Mouse (Mus musculus): ENCODE results near the gene Drg1. TPM values are rescaled to one million over a fixed set of nuclear protein-coding genes. Genes with fewer than 3 reads are reported as not detected.

The Drg1 gene
- polyA plus RNA-seq, 1 experiment from 2014 or later: 194 TPM

- Histone ChIP-seq H3K4me3 (ENCODE audit: low read length) (no peak overlapping the region), H3K4me1 (ENCODE audit: control insufficient read depth, insufficient read depth, low read length) (0 out of 2 replicates have a peak, but pooled peaks cover 5% of the 10 kb centered on the region), H3K9ac (ENCODE audit: low read depth, low read length) (no peak overlapping the region), H3K27me3 (replicated peaks; ENCODE audit: control insufficient read depth, insufficient read depth, low read length) (no peaks in the 10 kb centered on the region), H3K27ac (ENCODE audit: low read length) (no peak overlapping the region), H3K36me3 (ENCODE audit: control insufficient read depth, insufficient read depth, low read length) (no peaks in the 10 kb centered on the region), H3K9me3 (ENCODE audit: control insufficient read depth, low read length) (peaks cover 9% of the 10 kb centered on the region; the same call in 1 of the 2 replicates), H3K4me2 (ENCODE audit: low read depth, low read length) (no peak overlapping the region)
- WGBS: 86% methylated on average over 6 of the region's 6 CpGs
- ATAC-seq: no peak
Measured at GRCm38 (mm10) chr11:3283645-3284044, 17.4 kb upstream of the Drg1 start.

GRCm38 (mm10) chr11:3282887-3283286 lies 16.7 kb upstream of the Drg1 start:
- Histone ChIP-seq H3K4me2 (ENCODE audit: low read depth, low read length) (no peak overlapping the region), H3K36me3 (ENCODE audit: control insufficient read depth, insufficient read depth, low read length) (no peaks in the 10 kb centered on the region), H3K9me3 (ENCODE audit: control insufficient read depth, low read length) (peaks cover 9% of the 10 kb centered on the region; the same call in 1 of the 2 replicates), H3K27me3 (replicated peaks; ENCODE audit: control insufficient read depth, insufficient read depth, low read length) (no peaks in the 10 kb centered on the region), H3K27ac (ENCODE audit: low read length) (no peak overlapping the region), H3K4me1 (ENCODE audit: control insufficient read depth, insufficient read depth, low read length) (0 out of 2 replicates have a peak, but pooled peaks cover 5% of the 10 kb centered on the region), H3K4me3 (ENCODE audit: low read length) (no peak overlapping the region), H3K9ac (ENCODE audit: low read depth, low read length) (no peak overlapping the region)
- no peak for ATAC-seq
- WGBS: 77% methylated on average over 6 of the region's 6 CpGs

DNA sequence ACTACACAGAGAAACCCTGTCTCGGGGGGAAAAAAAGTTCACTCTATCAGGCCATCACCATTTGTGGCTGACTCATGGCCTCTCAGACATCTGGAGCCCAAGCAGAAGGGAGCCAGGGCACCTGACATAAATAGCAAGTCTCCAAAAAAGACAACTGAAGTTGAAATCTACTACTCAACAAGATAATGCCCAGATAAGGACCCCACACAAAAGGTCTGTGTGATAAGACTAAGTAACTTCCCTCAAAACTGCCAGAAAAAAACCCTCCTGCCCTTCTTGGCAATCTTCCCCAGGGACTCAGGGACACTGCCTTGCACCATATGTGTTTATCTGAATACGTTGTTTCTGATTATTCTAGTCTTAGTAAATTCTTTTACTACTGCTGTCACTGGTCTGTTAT lies 13.5 kb upstream of the Drg1 start:
- H3K4me1 ChIP-seq (ENCODE audit: control insufficient read depth, insufficient read depth, low read length): no peaks in the 10 kb centered on the region
- H3K27ac ChIP-seq (ENCODE audit: low read length): no peak overlapping the region
- H3K9me3 ChIP-seq (ENCODE audit: control insufficient read depth, low read length): peaks cover 9% of the 10 kb centered on the region; the same call in 1 of the 2 replicates
- H3K27me3 ChIP-seq (replicated peaks; ENCODE audit: control insufficient read depth, insufficient read depth, low read length): no peaks in the 10 kb centered on the region
- 75% methylated on average over 2 of the region's 2 CpGs for WGBS
- no peak overlapping the region for H3K4me3 ChIP-seq (ENCODE audit: low read length)
- H3K9ac ChIP-seq (ENCODE audit: low read depth, low read length): no peak overlapping the region
- H3K4me2 ChIP-seq (ENCODE audit: low read depth, low read length): no peak overlapping the region
- H3K36me3 ChIP-seq (ENCODE audit: control insufficient read depth, insufficient read depth, low read length): no peaks in the 10 kb centered on the region
- no peak for ATAC-seq

GRCm38 (mm10) chr11:3278351-3278750 lies 12.1 kb upstream of the Drg1 start:
- no peak overlapping the region for H3K4me2 ChIP-seq (ENCODE audit: low read depth, low read length)
- H3K4me1 ChIP-seq (ENCODE audit: control insufficient read depth, insufficient read depth, low read length): no peaks in the 10 kb centered on the region
- H3K27ac ChIP-seq (ENCODE audit: low read length): no peak overlapping the region
- H3K4me3 ChIP-seq (ENCODE audit: low read length): no peak overlapping the region
- no peaks in the 10 kb centered on the region for H3K36me3 ChIP-seq (ENCODE audit: control insufficient read depth, insufficient read depth, low read length)
- 66% methylated on average over 5 of the region's 5 CpGs for WGBS
- peaks cover 9% of the 10 kb centered on the region; the same call in 1 of the 2 replicates for H3K9me3 ChIP-seq (ENCODE audit: control insufficient read depth, low read length)
- no peaks in the 10 kb centered on the region for H3K27me3 ChIP-seq (replicated peaks; ENCODE audit: control insufficient read depth, insufficient read depth, low read length)
- no peak for ATAC-seq
- H3K9ac ChIP-seq (ENCODE audit: low read depth, low read length): no peak overlapping the region

DNA sequence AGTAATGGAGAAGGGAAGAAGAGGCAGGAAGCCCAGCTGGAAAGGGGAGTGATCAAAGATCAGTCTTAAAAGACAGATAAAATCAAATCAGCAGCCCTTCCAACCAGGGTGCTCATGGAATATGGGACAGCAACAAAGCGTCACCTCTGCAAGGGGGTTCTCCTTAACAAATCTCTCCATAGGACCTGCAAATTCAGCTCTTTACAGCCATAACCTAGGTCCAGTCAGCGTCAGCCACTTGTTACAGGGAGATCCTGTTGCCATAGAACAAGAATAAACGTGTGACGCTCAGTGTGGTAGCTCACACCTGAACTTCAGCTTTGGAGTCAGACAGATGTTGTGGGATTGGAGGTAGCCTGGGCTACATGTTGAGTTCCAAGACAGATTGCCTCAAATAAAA lies 3.0 kb upstream of the Drg1 start:
- H3K27ac ChIP-seq (ENCODE audit: low read length): no peak overlapping the region
- 43% methylated on average over 4 of the region's 4 CpGs for WGBS
- no peaks in the 10 kb centered on the region for H3K9me3 ChIP-seq (ENCODE audit: control insufficient read depth, low read length)

GRCm38 (mm10) chr11:3267133-3267532 lies 918 bp upstream of the Drg1 start:
- Histone ChIP-seq H3K4me3 (ENCODE audit: low read length) (peak overlapping the region; percentile 98), H3K9ac (ENCODE audit: low read depth, low read length) (peak overlapping the region; percentile 99; the same call in 1 of the 2 replicates), H3K4me2 (ENCODE audit: low read depth, low read length) (peak overlapping the region; percentile 56), H3K36me3 (ENCODE audit: control insufficient read depth, insufficient read depth, low read length) (no peaks in the 10 kb centered on the region), H3K27ac (ENCODE audit: low read length) (no peak overlapping the region), H3K4me1 (ENCODE audit: control insufficient read depth, insufficient read depth, low read length) (peaks cover 10% of the 10 kb centered on the region), H3K27me3 (replicated peaks; ENCODE audit: control insufficient read depth, insufficient read depth, low read length) (no peaks in the 10 kb centered on the region), H3K9me3 (ENCODE audit: control insufficient read depth, low read length) (no peaks in the 10 kb centered on the region)
- no peak for ATAC-seq
- 50% methylated on average over 7 of the region's 7 CpGs for WGBS

More for the DNA sequence above, 3.0 kb upstream of the Drg1 start:
- Histone ChIP-seq H3K4me2 (ENCODE audit: low read depth, low read length) (no peak overlapping the region), H3K36me3 (ENCODE audit: control insufficient read depth, insufficient read depth, low read length) (no peaks in the 10 kb centered on the region), H3K27me3 (replicated peaks; ENCODE audit: control insufficient read depth, insufficient read depth, low read length) (no peaks in the 10 kb centered on the region), H3K4me3 (ENCODE audit: low read length) (no peak overlapping the region), H3K9ac (ENCODE audit: low read depth, low read length) (no peak overlapping the region; the same call in 1 of the 2 replicates), H3K4me1 (ENCODE audit: control insufficient read depth, insufficient read depth, low read length) (peaks cover 10% of the 10 kb centered on the region)
- no peak for ATAC-seq

- Histone ChIP-seq H3K4me1 (ENCODE audit: control insufficient read depth, insufficient read depth, low read length) (peaks cover 10% of the 10 kb centered on the region), H3K27ac (ENCODE audit: low read length) (peak overlapping the region; percentile 93), H3K4me3 (ENCODE audit: low read length) (peak overlapping the region; percentile 98), H3K9me3 (ENCODE audit: control insufficient read depth, low read length) (no peaks in the 10 kb centered on the region), H3K9ac (ENCODE audit: low read depth, low read length) (peak overlapping the region; percentile 99), H3K36me3 (ENCODE audit: control insufficient read depth, insufficient read depth, low read length) (peaks cover 4% of the 10 kb centered on the region), H3K27me3 (replicated peaks; ENCODE audit: control insufficient read depth, insufficient read depth, low read length) (no peaks in the 10 kb centered on the region), H3K4me2 (ENCODE audit: low read depth, low read length) (peak overlapping the region; percentile 79)
- under 1% methylated on average over 26 of the region's 26 CpGs for WGBS
- peak; percentile 9 for ATAC-seq
Measured at GRCm38 (mm10) chr11:3265291-3266078, 730 bp downstream of the Drg1 start.

GRCm38 (mm10) chr11:3259537-3259936 lies 6.7 kb downstream of the Drg1 start:
- H3K4me1 ChIP-seq (ENCODE audit: control insufficient read depth, insufficient read depth, low read length): no peaks in the 10 kb centered on the region
- no peak for ATAC-seq
- no peak overlapping the region for H3K4me3 ChIP-seq (ENCODE audit: low read length)
- no peak overlapping the region for H3K9ac ChIP-seq (ENCODE audit: low read depth, low read length)
- H3K27ac ChIP-seq (ENCODE audit: low read length): no peak overlapping the region
- H3K4me2 ChIP-seq (ENCODE audit: low read depth, low read length): no peak overlapping the region
- H3K27me3 ChIP-seq (replicated peaks; ENCODE audit: control insufficient read depth, insufficient read depth, low read length): no peaks in the 10 kb centered on the region
- peaks cover 6% of the 10 kb centered on the region for H3K36me3 ChIP-seq (ENCODE audit: control insufficient read depth, insufficient read depth, low read length)
- 89% methylated on average over 1 of the region's 1 CpGs for WGBS
- H3K9me3 ChIP-seq (ENCODE audit: control insufficient read depth, low read length): no peaks in the 10 kb centered on the region

- ATAC-seq: no peak
- WGBS: 86% methylated on average over 2 of the region's 2 CpGs
- Histone ChIP-seq H3K27ac (ENCODE audit: low read length) (no peak overlapping the region), H3K36me3 (ENCODE audit: control insufficient read depth, insufficient read depth, low read length) (peaks cover 33% of the 10 kb centered on the region), H3K4me3 (ENCODE audit: low read length) (no peak overlapping the region), H3K9me3 (ENCODE audit: control insufficient read depth, low read length) (no peaks in the 10 kb centered on the region), H3K4me2 (ENCODE audit: low read depth, low read length) (no peak overlapping the region), H3K4me1 (ENCODE audit: control insufficient read depth, insufficient read depth, low read length) (no peaks in the 10 kb centered on the region), H3K9ac (ENCODE audit: low read depth, low read length) (no peak overlapping the region), H3K27me3 (replicated peaks; ENCODE audit: control insufficient read depth, insufficient read depth, low read length) (no peaks in the 10 kb centered on the region)
Measured at GRCm38 (mm10) chr11:3247387-3247786, 18.8 kb downstream of the Drg1 start.

Measured in intestine, embryonic 16.5 days (tissue).